Mouse (Mus musculus): ENCODE results near the gene Olfr288.
A peak's percentile ranks its signal among the peaks of the same experiment; 100 is the strongest.

Olfr288 gene

DNA sequence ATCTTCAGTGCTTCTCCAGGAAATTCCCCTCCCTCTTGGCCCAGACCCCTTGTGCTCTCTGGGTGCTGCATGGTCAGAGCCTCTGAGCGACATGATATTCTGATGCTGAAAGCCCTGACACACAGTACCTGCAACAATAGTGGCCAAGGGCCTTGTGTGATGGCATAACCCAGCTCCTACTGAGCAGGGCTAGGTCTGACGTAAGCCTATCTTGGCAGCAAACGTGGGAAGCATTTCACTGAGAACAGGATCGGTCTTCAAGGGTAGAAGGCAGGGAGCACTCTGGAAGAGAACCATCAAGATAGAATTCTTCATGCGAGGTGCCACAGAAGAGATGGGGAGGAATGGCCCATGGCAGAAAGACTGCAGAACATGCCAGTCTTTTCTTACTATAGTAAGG is 29.8 kb downstream of the Olfr288 start, which contains the start of gene Asb8:
TSS of gene Asb8 (minus strand) at position 101 of the 400 bp plus-strand sequence.
- DNase-seq, result no peak

GRCm38 (mm10) chr15:98162561-98162960 is 32.8 kb downstream of the Olfr288 start:
- DNase-seq, result no peak

- DNase-seq, result no peak
Observed at GRCm38 (mm10) chr15:98161026-98161805, 34.1 kb downstream of the Olfr288 start.

GRCm38 (mm10) chr15:98157253-98157652 is 38.1 kb downstream of the Olfr288 start:
- DNase-seq, result no peak

- DNase-seq, result no peak
Observed at GRCm38 (mm10) chr15:98155944-98156343, 39.4 kb downstream of the Olfr288 start.

GRCm38 (mm10) chr15:98155272-98155671 is 40.1 kb downstream of the Olfr288 start:
- no peak for DNase-seq

- no peak for DNase-seq
Observed at GRCm38 (mm10) chr15:98154631-98155030, 40.7 kb downstream of the Olfr288 start.

GRCm38 (mm10) chr15:98154146-98154545 is 41.2 kb downstream of the Olfr288 start:
- DNase-seq, result no peak

- peak; percentile 87 for DNase-seq
Observed at GRCm38 (mm10) chr15:98153625-98154024, 41.7 kb downstream of the Olfr288 start.

GRCm38 (mm10) chr15:98152916-98153315 is 42.4 kb downstream of the Olfr288 start:
- DNase-seq, result no peak

GRCm38 (mm10) chr15:98149166-98149602 is 46.2 kb downstream of the Olfr288 start:
- no peak for DNase-seq

- no peak for DNase-seq
Observed at GRCm38 (mm10) chr15:98148356-98148755, 47.0 kb downstream of the Olfr288 start.

DNA sequence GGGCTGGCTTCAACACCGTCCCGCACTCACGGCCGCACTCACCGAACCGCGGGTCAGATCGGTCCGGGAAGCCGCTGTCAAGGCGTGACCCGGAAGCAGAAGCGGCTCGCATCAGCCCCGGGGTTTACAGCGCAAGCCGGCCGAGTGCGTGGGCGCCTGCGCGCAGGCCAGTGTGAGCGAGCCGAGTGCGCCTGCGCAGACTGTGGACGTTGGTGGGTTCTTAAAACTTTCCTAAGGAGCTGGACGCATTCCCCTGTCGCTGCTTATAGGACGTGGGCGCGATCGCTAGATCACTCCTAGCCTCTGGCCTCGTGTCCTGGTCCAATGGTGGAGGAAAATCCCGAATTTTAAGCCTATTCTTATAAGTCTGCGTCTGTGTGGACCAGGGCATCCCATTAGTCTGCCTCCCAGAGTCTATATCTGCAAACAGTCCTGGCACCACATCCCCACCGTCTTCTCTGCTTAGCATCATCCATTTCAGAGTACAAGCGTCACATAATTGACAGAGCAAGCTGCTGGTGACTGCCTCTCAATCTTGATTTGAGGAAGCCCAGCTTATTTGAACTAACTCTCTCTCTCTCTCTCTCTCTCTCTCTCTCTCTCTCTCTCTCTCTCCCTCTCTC is 49.7 kb downstream of the Olfr288 start:
- peak; percentile 96 for DNase-seq

DNA sequence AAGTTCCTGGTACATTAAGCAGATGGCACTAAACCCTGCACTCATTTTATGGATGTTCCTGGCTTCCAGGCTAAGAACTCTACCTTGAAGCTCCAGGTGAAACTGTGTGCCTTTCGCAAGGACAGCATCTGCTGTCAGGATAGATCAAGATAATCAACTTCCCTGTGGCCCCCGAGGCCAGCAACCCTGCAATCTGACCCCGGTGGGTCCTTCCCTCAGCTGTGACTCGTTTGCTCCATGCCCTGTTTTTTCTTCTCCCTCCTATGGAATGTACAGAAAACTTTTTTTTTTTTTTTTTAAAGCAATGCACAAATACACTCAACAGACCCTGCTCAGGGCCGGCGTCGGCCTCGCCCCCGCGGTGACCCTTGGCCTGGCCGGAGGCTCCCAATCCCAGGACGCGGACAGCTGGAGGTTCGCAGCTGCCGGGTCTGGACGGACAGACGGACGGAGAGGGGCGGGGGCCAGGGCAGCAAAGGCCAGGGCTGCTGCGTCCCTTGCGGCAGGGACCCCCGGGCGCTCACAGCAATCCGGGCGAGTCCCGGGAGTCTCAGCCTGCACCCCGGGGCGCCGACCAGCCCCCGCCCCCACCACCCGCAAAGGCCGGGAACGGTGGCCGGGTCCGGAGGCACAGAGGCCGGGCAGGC is 50.4 kb downstream of the Olfr288 start:
- DNase-seq, result peak; percentile 47

DNA sequence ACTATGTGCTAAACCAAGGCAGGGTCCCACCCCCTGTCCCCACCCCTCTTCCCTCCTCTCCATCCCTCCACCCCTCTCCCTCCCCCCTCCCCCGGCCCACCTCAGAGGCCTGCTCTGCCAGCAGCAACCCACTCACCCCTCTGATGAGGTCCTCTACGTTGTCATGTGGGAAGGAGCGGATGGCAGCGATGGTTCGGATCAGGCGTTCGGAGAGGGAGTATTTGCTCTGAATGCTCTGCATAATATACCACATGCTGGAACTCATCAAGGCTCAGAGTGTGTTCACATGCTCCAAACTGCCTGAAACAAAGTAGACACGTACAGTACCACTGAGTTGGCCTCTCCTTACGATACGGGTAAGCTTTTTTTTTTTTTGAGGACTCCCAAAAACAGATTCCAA is 52.8 kb downstream of the Olfr288 start:
- DNase-seq, result no peak

- DNase-seq, result no peak
Observed at GRCm38 (mm10) chr15:98140809-98141208, 54.5 kb downstream of the Olfr288 start.

GRCm38 (mm10) chr15:98139763-98140162 is 55.6 kb downstream of the Olfr288 start:
- DNase-seq, result no peak

- no peak for DNase-seq
Observed at GRCm38 (mm10) chr15:98136871-98137270, 58.5 kb downstream of the Olfr288 start.

All from embryo, embryonic 11 days (tissue).